Mouse (Mus musculus): ENCODE measurements around the gene Pih1d1. TPM values are rescaled to one million over a fixed set of nuclear protein-coding genes. Genes with fewer than 3 reads are reported as not detected.
A peak's percentile ranks its signal among the peaks of the same experiment; 100 is the strongest.

The Pih1d1 gene
- total and polyA plus RNA-seq, 2 experiments from 2014 or later, result 80.4 to 112 TPM

- Histone ChIP-seq H3K27me3 (ENCODE audit: insufficient read depth, low read length) (peaks cover 61% of the 10 kb centered on the region), H3K9ac (no peak overlapping the region), H3K27ac (ENCODE audit: low read depth, low read length) (no peak overlapping the region), H3K4me1 (ENCODE audit: insufficient read depth) (no peaks in the 10 kb centered on the region; the same call in 1 of the 2 replicates), H3K4me3 (ENCODE audit: low read depth, low read length) (no peak overlapping the region), H3K36me3 (ENCODE audit: insufficient read depth) (no peaks in the 10 kb centered on the region), H3K4me2 (ENCODE audit: low read depth) (no peak overlapping the region), H3K9me3 (ENCODE audit: low read length) (no peaks in the 10 kb centered on the region)
- 2% methylated on average over 13 of the region's 13 CpGs for WGBS
- ATAC-seq, result no peak
- DNase-seq, result no peak
- no peak for TF ChIP-seq CTCF (IDR thresholded peaks at IDR 0.05; ENCODE audit: low read depth)
These were observed 21.3 kb downstream of the Pih1d1 start for GRCm38 (mm10) chr7:45175398-45175797.

- H3K4me3 ChIP-seq (ENCODE audit: low read depth, low read length), result peak overlapping the region; percentile 22
- WGBS, result under 1% methylated on average over 23 of the region's 23 CpGs
- H3K9ac ChIP-seq, result 0 out of 2 replicates have a peak overlapping the region, but pooled peaks have one; percentile 6
These were observed 21.8 kb downstream of the Pih1d1 start for GRCm38 (mm10) chr7:45175929-45176328.

GRCm38 (mm10) chr7:45176356-45176755, 22.3 kb downstream of the Pih1d1 start:
- DNase-seq (no peak), ATAC-seq (no peak)
- Histone ChIP-seq H3K4me1 (ENCODE audit: insufficient read depth) (no peaks in the 10 kb centered on the region; the same call in 1 of the 2 replicates), H3K9me3 (ENCODE audit: low read length) (no peaks in the 10 kb centered on the region), H3K4me3 (ENCODE audit: low read depth, low read length) (peak overlapping the region; percentile 22), H3K27ac (ENCODE audit: low read depth, low read length) (no peak overlapping the region), H3K27me3 (ENCODE audit: insufficient read depth, low read length) (peaks cover 71% of the 10 kb centered on the region), H3K9ac (0 out of 2 replicates have a peak overlapping the region, but pooled peaks have one; percentile 6), H3K36me3 (ENCODE audit: insufficient read depth) (no peaks in the 10 kb centered on the region), H3K4me2 (ENCODE audit: low read depth) (peak overlapping the region; percentile 36)
- no peak for TF ChIP-seq CTCF (IDR thresholded peaks at IDR 0.05; ENCODE audit: low read depth)
- 6% methylated on average over 26 of the region's 31 CpGs for WGBS

More at GRCm38 (mm10) chr7:45175929-45176328, 21.8 kb downstream of the Pih1d1 start:
- H3K36me3 ChIP-seq (ENCODE audit: insufficient read depth), result no peaks in the 10 kb centered on the region
- H3K27me3 ChIP-seq (ENCODE audit: insufficient read depth, low read length), result peaks cover 67% of the 10 kb centered on the region
- no peak for DNase-seq
- peak overlapping the region; percentile 36 for H3K4me2 ChIP-seq (ENCODE audit: low read depth)
- ATAC-seq, result no peak
- H3K4me1 ChIP-seq (ENCODE audit: insufficient read depth), result no peaks in the 10 kb centered on the region; the same call in 1 of the 2 replicates
- no peak for TF ChIP-seq CTCF (IDR thresholded peaks at IDR 0.05; ENCODE audit: low read depth)
- no peaks in the 10 kb centered on the region for H3K9me3 ChIP-seq (ENCODE audit: low read length)
- H3K27ac ChIP-seq (ENCODE audit: low read depth, low read length), result no peak overlapping the region

GRCm38 (mm10) chr7:45178550-45178949, 24.4 kb downstream of the Pih1d1 start:
- Histone ChIP-seq H3K4me3 (ENCODE audit: low read depth, low read length) (no peak overlapping the region), H3K9ac (no peak overlapping the region), H3K36me3 (ENCODE audit: insufficient read depth) (no peaks in the 10 kb centered on the region), H3K27ac (ENCODE audit: low read depth, low read length) (no peak overlapping the region), H3K9me3 (ENCODE audit: low read length) (no peaks in the 10 kb centered on the region), H3K27me3 (ENCODE audit: insufficient read depth, low read length) (peaks cover 91% of the 10 kb centered on the region), H3K4me2 (ENCODE audit: low read depth) (no peak overlapping the region), H3K4me1 (ENCODE audit: insufficient read depth) (no peaks in the 10 kb centered on the region; the same call in 1 of the 2 replicates)
- WGBS, result 32% methylated on average over 7 of the region's 7 CpGs
- no peak for ATAC-seq
- no peak for DNase-seq
- no peak for TF ChIP-seq CTCF (IDR thresholded peaks at IDR 0.05; ENCODE audit: low read depth)

- Histone ChIP-seq H3K27ac (ENCODE audit: low read depth, low read length) (no peak within 1 kb of the TSS), H3K9ac (no peak within 1 kb of the TSS), H3K36me3 (ENCODE audit: insufficient read depth) (no peaks in the 10 kb centered on the region), H3K4me1 (ENCODE audit: insufficient read depth) (no peaks in the 10 kb centered on the region; the same call in 1 of the 2 replicates), H3K9me3 (ENCODE audit: low read length) (no peaks in the 10 kb centered on the region), H3K27me3 (ENCODE audit: insufficient read depth, low read length) (peaks cover 92% of the 10 kb centered on the region), H3K4me3 (ENCODE audit: low read depth, low read length) (no peak within 1 kb of the TSS), H3K4me2 (ENCODE audit: low read depth) (no peak within 1 kb of the TSS)
- ATAC-seq, result no peak
- WGBS, result 23% methylated on average over 7 of the region's 7 CpGs
- DNase-seq, result no peak
- TF ChIP-seq CTCF (IDR thresholded peaks at IDR 0.05; ENCODE audit: low read depth), result no peak
These were observed 25.4 kb downstream of the Pih1d1 start, which contains the start of gene Gfy for GRCm38 (mm10) chr7:45179469-45179868. TSS of gene Gfy (minus strand) at chr7:45179569.

- peaks cover 84% of the 10 kb centered on the region for H3K27me3 ChIP-seq (ENCODE audit: insufficient read depth, low read length)
- no peak for ATAC-seq
- peak within 1 kb of the TSS; percentile 57 for H3K4me2 ChIP-seq (ENCODE audit: low read depth)
- 8% methylated on average over 20 of the region's 20 CpGs for WGBS
- H3K4me1 ChIP-seq (ENCODE audit: insufficient read depth), result no peaks in the 10 kb centered on the region; the same call in 1 of the 2 replicates
- DNase-seq, result no peak
- no peaks in the 10 kb centered on the region for H3K9me3 ChIP-seq (ENCODE audit: low read length)
- no peak within 1 kb of the TSS for H3K27ac ChIP-seq (ENCODE audit: low read depth, low read length)
- H3K36me3 ChIP-seq (ENCODE audit: insufficient read depth), result no peaks in the 10 kb centered on the region
- no peak for TF ChIP-seq CTCF (IDR thresholded peaks at IDR 0.05; ENCODE audit: low read depth)
- H3K4me3 ChIP-seq (ENCODE audit: low read depth, low read length), result peak within 1 kb of the TSS; percentile 37
- no peak within 1 kb of the TSS for H3K9ac ChIP-seq
These were observed 26.9 kb downstream of the Pih1d1 start, which contains the start of gene Pth2 for GRCm38 (mm10) chr7:45180896-45181477. TSS of gene Pth2 (plus strand) at chr7:45180995.

GRCm38 (mm10) chr7:45181540-45181939, 27.4 kb downstream of the Pih1d1 start:
- Histone ChIP-seq H3K4me1 (ENCODE audit: insufficient read depth) (no peaks in the 10 kb centered on the region), H3K27ac (ENCODE audit: low read depth, low read length) (no peak overlapping the region), H3K9ac (no peak overlapping the region), H3K4me3 (ENCODE audit: low read depth, low read length) (peak overlapping the region; percentile 37), H3K36me3 (ENCODE audit: insufficient read depth) (no peaks in the 10 kb centered on the region), H3K27me3 (ENCODE audit: insufficient read depth, low read length) (peaks cover 81% of the 10 kb centered on the region), H3K4me2 (ENCODE audit: low read depth) (peak overlapping the region; percentile 57), H3K9me3 (ENCODE audit: low read length) (no peaks in the 10 kb centered on the region)
- ATAC-seq (no peak), DNase-seq (no peak)
- peak; percentile 32; the same call in 1 of the 2 replicates for TF ChIP-seq CTCF (IDR thresholded peaks at IDR 0.05; ENCODE audit: low read depth)
- 3% methylated on average over 34 of the region's 35 CpGs for WGBS
